Comparison of ENCODE assay signal across 9 mouse cellular contexts in the genomic region with DNA sequence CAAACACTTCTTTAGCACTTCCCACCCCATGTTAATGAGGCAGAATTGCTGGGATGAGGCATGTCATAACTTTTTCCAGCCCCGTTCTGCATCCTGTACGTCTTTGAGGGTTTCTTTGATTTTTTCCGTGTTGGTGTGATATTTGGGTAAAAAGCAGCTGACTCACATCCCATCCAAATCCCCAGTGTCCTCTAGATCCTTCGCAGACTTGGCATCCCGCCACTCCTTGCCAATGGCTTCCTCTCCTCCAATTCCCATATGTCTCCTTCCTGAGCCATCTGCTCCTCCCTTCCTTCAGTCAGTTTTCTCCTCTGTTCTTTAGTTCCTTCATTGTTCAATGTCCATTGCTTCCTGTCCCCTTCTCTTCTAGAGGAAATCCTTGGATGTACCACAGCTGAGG.
DNase-seq lines count a peak whose midpoint lies in the region; ATAC-seq and TF ChIP-seq lines count a peak whose summit lies in the region.
"Had no signal": no experiment of that assay in that cellular context is flagged by ENCODE, and none has a peak within 500 bp of the region (broad histone marks: within the 10 kb centered on the region; RNA-seq: fewer than 3 reads in every experiment).

No protein-coding gene starts in this region.

- no peak overlapping the region for H3K4me3 ChIP-seq in lung, embryonic 14.5 days (ENCODE audit: low read depth, low read length)
- no peak overlapping the region for H3K4me3 ChIP-seq in lung, adult 2 months (replicated peaks; ENCODE audit: extremely low read depth, low read depth, low read length)
- no peak overlapping the region for H3K4me3 ChIP-seq in cerebellum, adult 2 months (replicated peaks; ENCODE audit: insufficient read depth, low read depth, low read length)
- H3K4me3 ChIP-seq: liver, embryonic 15.5 days had no signal

- H3K4me1 ChIP-seq in lung, embryonic 14.5 days (ENCODE audit: insufficient read depth), result 0 out of 2 replicates have a peak, but pooled peaks cover 3% of the 10 kb centered on the region
- no peaks in the 10 kb centered on the region for H3K4me1 ChIP-seq in lung, adult 2 months (ENCODE audit: control insufficient read depth, insufficient read depth, low read length)
- peaks cover 3% of the 10 kb centered on the region; the same call in 1 of the 2 replicates for H3K4me1 ChIP-seq in cerebellum, adult 2 months (ENCODE audit: control insufficient read depth, insufficient read depth, low read length)
- H3K4me1 ChIP-seq: liver, embryonic 15.5 days had no signal

- H3K4me2 ChIP-seq in lung, embryonic 14.5 days, result no peak overlapping the region
- H3K4me2 ChIP-seq: liver, embryonic 15.5 days had no signal

- no peaks in the 10 kb centered on the region for H3K27me3 ChIP-seq in lung, embryonic 14.5 days (ENCODE audit: insufficient read depth, low read length)
- no peaks in the 10 kb centered on the region for H3K27me3 ChIP-seq in cerebellum, adult 2 months (ENCODE audit: control insufficient read depth, insufficient read depth, low read length)
- H3K27me3 ChIP-seq: liver, embryonic 15.5 days had no signal

- TF ChIP-seq CTCF in lung, embryonic 14.5 days (IDR thresholded peaks at IDR 0.05; ENCODE audit: low read depth), result no peak
- no peak for TF ChIP-seq CTCF in lung, adult 2 months (IDR thresholded peaks at IDR 0.05; ENCODE audit: insufficient read depth, low read length)
- no peak for TF ChIP-seq CTCF in cerebellum, adult 2 months (IDR thresholded peaks at IDR 0.05; ENCODE audit: borderline replicate concordance, insufficient read depth, low read depth, low read length)

- peak; percentile 72 for DNase-seq in lung, embryonic 14.5 days
- no peak for DNase-seq in lung, adult 2 months
- DNase-seq in cerebellum, adult 2 months, result peak; percentile 89 to 93
- peak; percentile 19 to 42 for DNase-seq in heart, postnatal 14 days
- DNase-seq in left cerebral cortex, postnatal 10 days (ENCODE audit: extremely low spot score in 1 of 2, low spot score in 2 of 2), result peak; percentile 59 to 85
- no peak for DNase-seq in spleen, postnatal 10 days (ENCODE audit: low spot score in 2 of 2)
- no peak for DNase-seq in adipocyte (ENCODE audit: low spot score)
- DNase-seq in urinary bladder, postnatal 36 days (ENCODE audit: low spot score in 2 of 2), result no peak

- no peaks in the 10 kb centered on the region for H3K36me3 ChIP-seq in lung, embryonic 14.5 days (ENCODE audit: insufficient read depth)
- H3K36me3 ChIP-seq: liver, embryonic 15.5 days had no signal

- intact Hi-C loops in heart, postnatal 14 days (cut with DNase I), result no loop called here
- intact Hi-C loops in left cerebral cortex, postnatal 10 days (cut with DNase I), result no loop called here

- no peaks in the 10 kb centered on the region for H3K9me3 ChIP-seq in lung, embryonic 14.5 days (ENCODE audit: low read depth, low read length)
- H3K9me3 ChIP-seq: liver, embryonic 15.5 days had no signal

- 34% methylated on average over 5 of the region's 5 CpGs for WGBS in lung, embryonic 14.5 days
- WGBS in lung, adult 2 months, result 24% methylated on average over 5 of the region's 5 CpGs
- 3% methylated on average over 5 of the region's 5 CpGs for WGBS in cerebellum, adult 2 months

- ATAC-seq in lung, embryonic 14.5 days (ENCODE audit: insufficient read depth), result peak; percentile 60; the same call in 1 of the 2 replicates

- H3K27ac ChIP-seq in lung, embryonic 14.5 days (ENCODE audit: low read depth), result no peak overlapping the region
- H3K27ac ChIP-seq in cerebellum, adult 2 months (ENCODE audit: insufficient read depth, low read length), result peak overlapping the region; percentile 69; the same call in 1 of the 2 replicates
- H3K27ac ChIP-seq: liver, embryonic 15.5 days had no signal

- no peak for TF ChIP-seq POLR2A in lung, adult 2 months (IDR thresholded peaks at IDR 0.05; ENCODE audit: borderline replicate concordance, extremely low read depth, low read depth, low read length)
- no peak for TF ChIP-seq POLR2A in cerebellum, adult 2 months (IDR thresholded peaks at IDR 0.05; ENCODE audit: borderline replicate concordance, insufficient read depth, low read length)

- H3K9ac ChIP-seq in lung, embryonic 14.5 days, result no peak overlapping the region
- H3K9ac ChIP-seq: liver, embryonic 15.5 days had no signal

Comparison
In these comparisons a context has a peak if more than half of its experiments do, and no peak if none do; other contexts are left out.
1. DNase-seq: peak in lung, embryonic 14.5 days (single experiment), cerebellum, adult 2 months (2 of 2), heart, postnatal 14 days (2 of 2) and left cerebral cortex, postnatal 10 days (2 of 2); none in lung, adult 2 months (single experiment), spleen, postnatal 10 days (0 of 2), adipocyte (single experiment) and urinary bladder, postnatal 36 days (0 of 2).